Mouse (Mus musculus): Measurements from ENCODE around the gene Eml2. TPM values are rescaled to one million over a fixed set of nuclear protein-coding genes. Genes with fewer than 3 reads are reported as not detected.

Eml2 gene
- polyA plus RNA-seq, 1 experiment from 2014 or later = 10.9 TPM

- Histone ChIP-seq H3K9ac (ENCODE audit: low read length) (no peak overlapping the region), H3K9me3 (replicated peaks; ENCODE audit: control insufficient read depth, low read length) (no peaks in the 10 kb centered on the region), H3K36me3 (ENCODE audit: control insufficient read depth, insufficient read depth, low read length) (no peaks in the 10 kb centered on the region), H3K4me3 (replicated peaks; ENCODE audit: low read length) (no peak overlapping the region), H3K4me1 (ENCODE audit: control insufficient read depth, insufficient read depth, low read length) (peaks cover 19% of the 10 kb centered on the region), H3K27ac (ENCODE audit: low read length) (no peak overlapping the region), H3K27me3 (ENCODE audit: control insufficient read depth, insufficient read depth, low read length) (no peaks in the 10 kb centered on the region), H3K4me2 (ENCODE audit: low read depth, low read length) (no peak overlapping the region)
- 88% methylated on average over 4 of the region's 4 CpGs for WGBS
- no peak for ATAC-seq (ENCODE audit: insufficient read depth, low FRiP score)
Measured at GRCm38 (mm10) chr7:19238344-19238743, 62.1 kb downstream of the Eml2 start.

- Histone ChIP-seq H3K4me1 (ENCODE audit: control insufficient read depth, insufficient read depth, low read length) (peaks cover 19% of the 10 kb centered on the region), H3K27ac (ENCODE audit: low read length) (peak overlapping the region; percentile 66; the same call in 1 of the 2 replicates), H3K9me3 (replicated peaks; ENCODE audit: control insufficient read depth, low read length) (no peaks in the 10 kb centered on the region), H3K4me3 (replicated peaks; ENCODE audit: low read length) (no peak overlapping the region), H3K36me3 (ENCODE audit: control insufficient read depth, insufficient read depth, low read length) (no peaks in the 10 kb centered on the region), H3K4me2 (ENCODE audit: low read depth, low read length) (no peak overlapping the region), H3K27me3 (ENCODE audit: control insufficient read depth, insufficient read depth, low read length) (no peaks in the 10 kb centered on the region), H3K9ac (ENCODE audit: low read length) (no peak overlapping the region; the same call in 1 of the 2 replicates)
- ATAC-seq (ENCODE audit: insufficient read depth, low FRiP score) = peak; percentile 91
- WGBS = 0% methylated on average over 1 of the region's 1 CpGs
Measured at GRCm38 (mm10) chr7:19239423-19239822, 63.2 kb downstream of the Eml2 start.

- Histone ChIP-seq H3K4me2 (ENCODE audit: low read depth, low read length) (no peak overlapping the region), H3K4me3 (replicated peaks; ENCODE audit: low read length) (no peak overlapping the region), H3K9me3 (replicated peaks; ENCODE audit: control insufficient read depth, low read length) (no peaks in the 10 kb centered on the region), H3K4me1 (ENCODE audit: control insufficient read depth, insufficient read depth, low read length) (peaks cover 19% of the 10 kb centered on the region), H3K27me3 (ENCODE audit: control insufficient read depth, insufficient read depth, low read length) (no peaks in the 10 kb centered on the region), H3K36me3 (ENCODE audit: control insufficient read depth, insufficient read depth, low read length) (no peaks in the 10 kb centered on the region), H3K9ac (ENCODE audit: low read length) (no peak overlapping the region), H3K27ac (ENCODE audit: low read length) (peak overlapping the region; percentile 66)
- 44% methylated on average over 4 of the region's 4 CpGs for WGBS
- no peak for ATAC-seq (ENCODE audit: insufficient read depth, low FRiP score)
Measured at GRCm38 (mm10) chr7:19239986-19240385, 63.8 kb downstream of the Eml2 start.

GRCm38 (mm10) chr7:19240905-19241463, 64.8 kb downstream of the Eml2 start:
- H3K27ac ChIP-seq (ENCODE audit: low read length) = no peak overlapping the region; the same call in 1 of the 2 replicates
- H3K9me3 ChIP-seq (replicated peaks; ENCODE audit: control insufficient read depth, low read length) = no peaks in the 10 kb centered on the region
- 80% methylated on average over 8 of the region's 8 CpGs for WGBS
- no peak overlapping the region for H3K4me3 ChIP-seq (replicated peaks; ENCODE audit: low read length)
- no peaks in the 10 kb centered on the region for H3K36me3 ChIP-seq (ENCODE audit: control insufficient read depth, insufficient read depth, low read length)
- 0 out of 2 replicates have a peak, but pooled peaks have one; percentile 31 for ATAC-seq (ENCODE audit: insufficient read depth, low FRiP score)
- no peak overlapping the region for H3K9ac ChIP-seq (ENCODE audit: low read length)
- H3K4me2 ChIP-seq (ENCODE audit: low read depth, low read length) = no peak overlapping the region
- peaks cover 14% of the 10 kb centered on the region for H3K4me1 ChIP-seq (ENCODE audit: control insufficient read depth, insufficient read depth, low read length)
- no peaks in the 10 kb centered on the region for H3K27me3 ChIP-seq (ENCODE audit: control insufficient read depth, insufficient read depth, low read length)

GRCm38 (mm10) chr7:19242005-19242404, 65.8 kb downstream of the Eml2 start:
- no peak for ATAC-seq (ENCODE audit: insufficient read depth, low FRiP score)
- no peak overlapping the region for H3K27ac ChIP-seq (ENCODE audit: low read length)
- no peaks in the 10 kb centered on the region for H3K9me3 ChIP-seq (replicated peaks; ENCODE audit: control insufficient read depth, low read length)
- H3K36me3 ChIP-seq (ENCODE audit: control insufficient read depth, insufficient read depth, low read length) = no peaks in the 10 kb centered on the region
- 89% methylated on average over 1 of the region's 1 CpGs for WGBS
- H3K9ac ChIP-seq (ENCODE audit: low read length) = no peak overlapping the region
- H3K4me2 ChIP-seq (ENCODE audit: low read depth, low read length) = no peak overlapping the region
- H3K27me3 ChIP-seq (ENCODE audit: control insufficient read depth, insufficient read depth, low read length) = no peaks in the 10 kb centered on the region
- H3K4me1 ChIP-seq (ENCODE audit: control insufficient read depth, insufficient read depth, low read length) = peaks cover 8% of the 10 kb centered on the region; the same call in 1 of the 2 replicates
- no peak overlapping the region for H3K4me3 ChIP-seq (replicated peaks; ENCODE audit: low read length)

GRCm38 (mm10) chr7:19243858-19244257, 67.6 kb downstream of the Eml2 start:
- H3K36me3 ChIP-seq (ENCODE audit: control insufficient read depth, insufficient read depth, low read length) = 0 out of 2 replicates have a peak, but pooled peaks cover 4% of the 10 kb centered on the region
- no peaks in the 10 kb centered on the region for H3K27me3 ChIP-seq (ENCODE audit: control insufficient read depth, insufficient read depth, low read length)
- H3K4me3 ChIP-seq (replicated peaks; ENCODE audit: low read length) = no peak overlapping the region
- H3K9ac ChIP-seq (ENCODE audit: low read length) = no peak overlapping the region
- WGBS = 70% methylated on average over 5 of the region's 5 CpGs
- H3K27ac ChIP-seq (ENCODE audit: low read length) = no peak overlapping the region
- no peak for ATAC-seq (ENCODE audit: insufficient read depth, low FRiP score)
- peaks cover 8% of the 10 kb centered on the region; the same call in 1 of the 2 replicates for H3K4me1 ChIP-seq (ENCODE audit: control insufficient read depth, insufficient read depth, low read length)
- H3K4me2 ChIP-seq (ENCODE audit: low read depth, low read length) = no peak overlapping the region
- no peaks in the 10 kb centered on the region for H3K9me3 ChIP-seq (replicated peaks; ENCODE audit: control insufficient read depth, low read length)

- Histone ChIP-seq H3K4me3 (replicated peaks; ENCODE audit: low read length) (no peak overlapping the region), H3K36me3 (ENCODE audit: control insufficient read depth, insufficient read depth, low read length) (0 out of 2 replicates have a peak, but pooled peaks cover 4% of the 10 kb centered on the region), H3K4me2 (ENCODE audit: low read depth, low read length) (no peak overlapping the region), H3K27me3 (ENCODE audit: control insufficient read depth, insufficient read depth, low read length) (no peaks in the 10 kb centered on the region), H3K9ac (ENCODE audit: low read length) (no peak overlapping the region), H3K9me3 (replicated peaks; ENCODE audit: control insufficient read depth, low read length) (no peaks in the 10 kb centered on the region), H3K27ac (ENCODE audit: low read length) (no peak overlapping the region), H3K4me1 (ENCODE audit: control insufficient read depth, insufficient read depth, low read length) (peaks cover 5% of the 10 kb centered on the region; the same call in 1 of the 2 replicates)
- no peak for ATAC-seq (ENCODE audit: insufficient read depth, low FRiP score)
- WGBS = 93% methylated on average over 3 of the region's 3 CpGs
Measured at GRCm38 (mm10) chr7:19245083-19245482, 68.9 kb downstream of the Eml2 start.

GRCm38 (mm10) chr7:19246855-19247254, 70.6 kb downstream of the Eml2 start:
- Histone ChIP-seq H3K27me3 (ENCODE audit: control insufficient read depth, insufficient read depth, low read length) (no peaks in the 10 kb centered on the region), H3K36me3 (ENCODE audit: control insufficient read depth, insufficient read depth, low read length) (0 out of 2 replicates have a peak, but pooled peaks cover 4% of the 10 kb centered on the region), H3K27ac (ENCODE audit: low read length) (no peak overlapping the region), H3K9me3 (replicated peaks; ENCODE audit: control insufficient read depth, low read length) (no peaks in the 10 kb centered on the region), H3K4me2 (ENCODE audit: low read depth, low read length) (no peak overlapping the region), H3K4me3 (replicated peaks; ENCODE audit: low read length) (no peak overlapping the region), H3K4me1 (ENCODE audit: control insufficient read depth, insufficient read depth, low read length) (no peaks in the 10 kb centered on the region), H3K9ac (ENCODE audit: low read length) (no peak overlapping the region)
- 88% methylated on average over 1 of the region's 1 CpGs for WGBS
- no peak; the same call in 1 of the 2 replicates for ATAC-seq (ENCODE audit: insufficient read depth, low FRiP score)

GRCm38 (mm10) chr7:19247511-19247910, 71.3 kb downstream of the Eml2 start:
- Histone ChIP-seq H3K4me1 (ENCODE audit: control insufficient read depth, insufficient read depth, low read length) (no peaks in the 10 kb centered on the region), H3K4me2 (ENCODE audit: low read depth, low read length) (no peak overlapping the region), H3K9me3 (replicated peaks; ENCODE audit: control insufficient read depth, low read length) (no peaks in the 10 kb centered on the region), H3K9ac (ENCODE audit: low read length) (no peak overlapping the region), H3K27ac (ENCODE audit: low read length) (no peak overlapping the region), H3K27me3 (ENCODE audit: control insufficient read depth, insufficient read depth, low read length) (no peaks in the 10 kb centered on the region), H3K4me3 (replicated peaks; ENCODE audit: low read length) (no peak overlapping the region), H3K36me3 (ENCODE audit: control insufficient read depth, insufficient read depth, low read length) (0 out of 2 replicates have a peak, but pooled peaks cover 4% of the 10 kb centered on the region)
- ATAC-seq (ENCODE audit: insufficient read depth, low FRiP score) = no peak
- WGBS = 100% methylated on average over 2 of the region's 2 CpGs

Measured in stomach, embryonic 16.5 days (tissue).